12 mouse cellular contexts compared by ENCODE assay signal in the genomic region with DNA sequence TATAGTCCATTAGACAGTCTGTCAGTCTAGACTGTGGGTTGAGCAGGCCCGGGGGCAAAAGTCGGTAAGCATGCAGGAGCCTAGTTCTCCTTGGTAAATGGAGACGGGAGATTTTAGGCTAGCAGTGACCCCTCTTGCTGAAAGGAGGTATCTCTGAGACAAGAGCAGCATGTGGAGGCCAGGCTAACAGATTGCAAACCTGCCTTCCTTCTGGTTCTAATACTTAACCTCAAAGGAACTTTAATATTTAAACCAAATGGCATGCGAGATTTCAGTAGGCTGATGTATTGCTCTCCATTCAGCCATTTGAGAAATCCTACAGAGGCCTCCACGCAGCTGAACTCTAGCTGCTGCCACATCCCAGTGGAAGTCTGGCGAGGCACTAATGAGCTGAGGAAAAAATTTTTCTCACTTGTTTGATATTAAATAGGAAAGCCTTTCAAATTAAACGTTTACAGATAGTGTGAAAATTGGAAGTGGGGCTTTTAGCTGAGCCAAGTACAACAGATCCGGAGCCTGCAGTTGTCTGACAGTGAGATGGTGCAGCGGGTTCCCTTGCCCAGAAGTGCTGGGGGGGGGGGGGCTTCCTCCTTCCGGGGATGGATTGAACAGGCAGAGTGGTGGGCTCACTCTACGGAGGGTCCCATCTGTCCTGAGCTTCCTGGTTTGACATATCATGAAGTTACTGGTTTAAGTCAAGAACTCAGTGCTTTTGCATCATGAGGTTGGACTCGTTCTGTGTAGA.
DNase-seq lines count a peak whose midpoint lies in the region; ATAC-seq and TF ChIP-seq lines count a peak whose summit lies in the region.
"Had no signal": no experiment of that assay in that cellular context is flagged by ENCODE, and none has a peak within 500 bp of the region (broad histone marks: within the 10 kb centered on the region; RNA-seq: fewer than 3 reads in every experiment).

No protein-coding gene starts in this region.

- H3K4me3 ChIP-seq in forebrain, embryonic 13.5 days, result no peak overlapping the region
- no peak overlapping the region for H3K4me3 ChIP-seq in forebrain, embryonic 11.5 days (ENCODE audit: low read depth, low read length)
- H3K4me3 ChIP-seq in layer of hippocampus, adult 2 months, result no peak overlapping the region
- H3K4me3 ChIP-seq in embryonic facial prominence, embryonic 12.5 days, result no peak overlapping the region
- no peak overlapping the region for H3K4me3 ChIP-seq in midbrain, embryonic 14.5 days (replicated peaks; ENCODE audit: low read depth, low read length)
- H3K4me3 ChIP-seq: heart, embryonic 10.5 days had no signal

- no peaks in the 10 kb centered on the region for H3K27me3 ChIP-seq in forebrain, embryonic 13.5 days
- H3K27me3 ChIP-seq in forebrain, embryonic 11.5 days (ENCODE audit: control insufficient read depth, insufficient read depth, low read length), result no peaks in the 10 kb centered on the region
- no peaks in the 10 kb centered on the region for H3K27me3 ChIP-seq in embryonic facial prominence, embryonic 12.5 days
- no peaks in the 10 kb centered on the region for H3K27me3 ChIP-seq in midbrain, embryonic 14.5 days (ENCODE audit: control insufficient read depth, insufficient read depth, low read length)

- TF ChIP-seq CTCF in layer of hippocampus, adult 2 months (conservative IDR thresholded peaks at IDR 0.05), result no peak

- no peak overlapping the region for H3K4me2 ChIP-seq in forebrain, embryonic 13.5 days
- no peak overlapping the region for H3K4me2 ChIP-seq in forebrain, embryonic 11.5 days (ENCODE audit: low read depth, low read length, severe bottlenecking)
- no peak overlapping the region for H3K4me2 ChIP-seq in embryonic facial prominence, embryonic 12.5 days (replicated peaks)
- no peak overlapping the region for H3K4me2 ChIP-seq in midbrain, embryonic 14.5 days (ENCODE audit: low read length)

- peak; percentile 68 for ATAC-seq in forebrain, embryonic 13.5 days
- ATAC-seq in forebrain, embryonic 11.5 days (replicated peaks; ENCODE audit: low FRiP score), result no peak
- ATAC-seq in embryonic facial prominence, embryonic 12.5 days (ENCODE audit: insufficient number of reproducible peaks, insufficient read depth, low FRiP score, low TSS enrichment), result peak; percentile 43; the same call in 1 of the 2 replicates
- no peak; the same call in 1 of the 2 replicates for ATAC-seq in midbrain, embryonic 14.5 days (ENCODE audit: low FRiP score, low TSS enrichment)
- ATAC-seq: inflammation-experienced regulatory T-cells, adult 6 months had no signal

- no peak for DNase-seq in forebrain, embryonic 11.5 days (ENCODE audit: low spot score)
- peak; percentile 6 for DNase-seq in layer of hippocampus, adult 9-10 months (ENCODE audit: low spot score)
- DNase-seq in layer of hippocampus, adult 2 months (ENCODE audit: low spot score in 2 of 2), result no peak
- DNase-seq in midbrain, embryonic 14.5 days, result peak; percentile 27
- DNase-seq in frontal cortex, postnatal 10 days (ENCODE audit: low spot score in 2 of 2), result no peak
- no peak for DNase-seq in right cerebral cortex, adult 18-20 months
- DNase-seq: adrenal gland, postnatal 14 days; cerebellum, adult 8-10 months had no signal

- no peak overlapping the region for H3K9ac ChIP-seq in forebrain, embryonic 13.5 days
- H3K9ac ChIP-seq in forebrain, embryonic 11.5 days (ENCODE audit: low read length), result no peak overlapping the region
- H3K9ac ChIP-seq in embryonic facial prominence, embryonic 12.5 days, result no peak overlapping the region
- H3K9ac ChIP-seq in midbrain, embryonic 14.5 days (replicated peaks; ENCODE audit: low read length), result no peak overlapping the region

- no peaks in the 10 kb centered on the region for H3K9me3 ChIP-seq in forebrain, embryonic 13.5 days (replicated peaks)
- H3K9me3 ChIP-seq in forebrain, embryonic 11.5 days (ENCODE audit: control insufficient read depth, low read length), result no peaks in the 10 kb centered on the region
- no peaks in the 10 kb centered on the region for H3K9me3 ChIP-seq in embryonic facial prominence, embryonic 12.5 days
- H3K9me3 ChIP-seq in midbrain, embryonic 14.5 days (ENCODE audit: control insufficient read depth, low read length), result no peaks in the 10 kb centered on the region
- H3K9me3 ChIP-seq: heart, embryonic 10.5 days had no signal

- 71% methylated on average over 12 of the region's 12 CpGs for WGBS in forebrain, embryonic 13.5 days
- WGBS in forebrain, embryonic 11.5 days, result 77% methylated on average over 12 of the region's 12 CpGs
- WGBS in embryonic facial prominence, embryonic 12.5 days, result 42% methylated on average over 12 of the region's 12 CpGs
- 67% methylated on average over 12 of the region's 12 CpGs for WGBS in midbrain, embryonic 14.5 days

- no peaks in the 10 kb centered on the region for H3K36me3 ChIP-seq in forebrain, embryonic 13.5 days (ENCODE audit: poor library complexity, severe bottlenecking)
- H3K36me3 ChIP-seq in forebrain, embryonic 11.5 days (ENCODE audit: control insufficient read depth, insufficient read depth, low read length), result no peaks in the 10 kb centered on the region
- H3K36me3 ChIP-seq in embryonic facial prominence, embryonic 12.5 days, result no peaks in the 10 kb centered on the region
- no peaks in the 10 kb centered on the region for H3K36me3 ChIP-seq in midbrain, embryonic 14.5 days (ENCODE audit: control insufficient read depth, insufficient read depth, low read length)
- H3K36me3 ChIP-seq: heart, embryonic 10.5 days had no signal

- no peak overlapping the region for H3K27ac ChIP-seq in forebrain, embryonic 13.5 days
- no peak overlapping the region for H3K27ac ChIP-seq in forebrain, embryonic 11.5 days (ENCODE audit: low read depth, low read length)
- no peak overlapping the region for H3K27ac ChIP-seq in layer of hippocampus, adult 2 months
- H3K27ac ChIP-seq in embryonic facial prominence, embryonic 12.5 days, result no peak overlapping the region
- H3K27ac ChIP-seq in midbrain, embryonic 14.5 days (replicated peaks; ENCODE audit: low read depth, low read length), result no peak overlapping the region
- H3K27ac ChIP-seq: heart, embryonic 10.5 days had no signal

- no peaks in the 10 kb centered on the region for H3K4me1 ChIP-seq in forebrain, embryonic 13.5 days
- no peaks in the 10 kb centered on the region for H3K4me1 ChIP-seq in forebrain, embryonic 11.5 days (replicated peaks; ENCODE audit: control insufficient read depth, insufficient read depth, low read length)
- H3K4me1 ChIP-seq in embryonic facial prominence, embryonic 12.5 days, result peaks cover 10% of the 10 kb centered on the region; the same call in 1 of the 2 replicates
- H3K4me1 ChIP-seq in midbrain, embryonic 14.5 days (ENCODE audit: control insufficient read depth, insufficient read depth, low read length), result no peaks in the 10 kb centered on the region

Comparison
In these comparisons a context has a peak if more than half of its experiments do, and no peak if none do; other contexts are left out.
1. ATAC-seq: peak in forebrain, embryonic 13.5 days (single experiment) and embryonic facial prominence, embryonic 12.5 days (single experiment); none in forebrain, embryonic 11.5 days (single experiment) and midbrain, embryonic 14.5 days (single experiment).
2. DNase-seq: peak in layer of hippocampus, adult 9-10 months (single experiment) and midbrain, embryonic 14.5 days (single experiment); none in forebrain, embryonic 11.5 days (single experiment), layer of hippocampus, adult 2 months (0 of 2), frontal cortex, postnatal 10 days (0 of 2) and right cerebral cortex, adult 18-20 months (single experiment).